Mouse (Mus musculus): ENCODE results near the gene Tjp2.

DNA sequence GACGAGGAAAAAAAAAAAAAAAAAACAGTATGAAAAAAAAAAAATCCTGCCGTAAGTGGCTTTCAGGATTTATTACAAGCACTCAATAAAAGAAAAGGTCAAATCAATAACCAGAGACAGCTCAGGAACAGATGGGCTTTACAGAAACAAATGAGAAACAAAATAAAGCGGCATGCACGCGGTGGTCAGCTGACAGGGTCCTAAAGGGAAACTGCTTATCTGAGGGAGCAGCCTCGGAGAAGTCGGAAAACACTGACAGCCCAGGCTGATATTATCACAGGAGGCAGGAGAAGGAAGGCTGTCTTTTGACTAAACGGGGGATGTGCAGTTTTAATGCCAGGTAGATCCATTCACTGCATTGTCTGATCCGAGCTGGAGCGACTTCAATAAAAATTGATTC, 89.8 kb downstream of the Tjp2 start:
- TF ChIP-seq CTCF (IDR thresholded peaks at IDR 0.05; ENCODE audit: control insufficient read depth, insufficient read depth, insufficient read length) (no peak), MAX (IDR thresholded peaks at IDR 0.05) (no peak), MYOD1 (IDR thresholded peaks at IDR 0.05; ENCODE audit: control insufficient read depth, insufficient read length, low read depth) (no peak), CEBPB (IDR thresholded peaks at IDR 0.05; ENCODE audit: low read depth) (no peak)
